Mouse (Mus musculus): ENCODE data around the gene Casc3.

Casc3 gene

GRCm38 (mm10) chr11:98773635-98774295 lies 30.9 kb upstream of the Casc3 start:
- peak; percentile 98 for DNase-seq

- DNase-seq, result no peak
Measured at GRCm38 (mm10) chr11:98774582-98775347, 29.9 kb upstream of the Casc3 start, which contains the start of gene Nr1d1. TSS of gene Nr1d1 (minus strand) at chr11:98775333.

- peak; percentile 90 for DNase-seq
Measured at GRCm38 (mm10) chr11:98775348-98776051, 29.2 kb upstream of the Casc3 start.

GRCm38 (mm10) chr11:98776052-98776764 lies 28.5 kb upstream of the Casc3 start:
- no peak for DNase-seq

GRCm38 (mm10) chr11:98776843-98777590 lies 27.7 kb upstream of the Casc3 start:
- DNase-seq, result no peak

GRCm38 (mm10) chr11:98777888-98778287 lies 26.8 kb upstream of the Casc3 start:
- DNase-seq, result no peak

GRCm38 (mm10) chr11:98781851-98782512 lies 22.7 kb upstream of the Casc3 start:
- no peak for DNase-seq

GRCm38 (mm10) chr11:98782651-98783235 lies 22.0 kb upstream of the Casc3 start:
- peak; percentile 44 for DNase-seq

- peak; percentile 81 for DNase-seq
Measured at GRCm38 (mm10) chr11:98783236-98783696, 21.4 kb upstream of the Casc3 start.

- DNase-seq, result no peak
Measured at GRCm38 (mm10) chr11:98784139-98784538, 20.6 kb upstream of the Casc3 start.

GRCm38 (mm10) chr11:98785214-98785613 lies 19.5 kb upstream of the Casc3 start:
- no peak for DNase-seq

- DNase-seq, result peak; percentile 86
Measured at GRCm38 (mm10) chr11:98785772-98786281, 18.9 kb upstream of the Casc3 start.

- DNase-seq, result peak; percentile 93
Measured at GRCm38 (mm10) chr11:98786359-98787214, 18.1 kb upstream of the Casc3 start.

GRCm38 (mm10) chr11:98787229-98787628 lies 17.5 kb upstream of the Casc3 start:
- no peak for DNase-seq

- DNase-seq, result no peak
Measured at GRCm38 (mm10) chr11:98787691-98788090, 17.0 kb upstream of the Casc3 start.

- DNase-seq, result no peak
Measured at GRCm38 (mm10) chr11:98788139-98788538, 16.6 kb upstream of the Casc3 start.

- peak; percentile 92 for DNase-seq
Measured at GRCm38 (mm10) chr11:98788550-98789218, 16.0 kb upstream of the Casc3 start.

- DNase-seq, result no peak
Measured at GRCm38 (mm10) chr11:98789219-98789807, 15.4 kb upstream of the Casc3 start.

GRCm38 (mm10) chr11:98789824-98790223 lies 14.9 kb upstream of the Casc3 start:
- DNase-seq, result no peak

Data from thymus, postnatal 14 days (tissue).